Mouse (Mus musculus): ENCODE results near the gene Synm. TPM values are rescaled to one million over a fixed set of nuclear protein-coding genes. Genes with fewer than 3 reads are reported as not detected.

Synm gene
- total and polyA plus RNA-seq, 3 experiments: not detected

GRCm38 (mm10) chr7:67758506-67758857 lies 1.1 kb downstream of the Synm start:
- H3K4me3 ChIP-seq (replicated peaks in 1 of 3; ENCODE audit: low read depth in 2 of 3, low read length in 2 of 3, poor library complexity in 1 of 3): no peak overlapping the region
- no peak for TF ChIP-seq ZMIZ1 (IDR thresholded peaks at IDR 0.05; ENCODE audit: low read depth, low read length)
- in situ Hi-C loops (cut with MboI; ENCODE audit: low pct_ligation_motif_present, low pct_unique_long_range_greater_than_20kb, low sequenced_read_pairs): no loop called here
- peaks cover 11% of the 10 kb centered on the region for H3K9me3 ChIP-seq (replicated peaks; ENCODE audit: low read length)
- DNase-seq (ENCODE audit: extremely low read depth): no peak
- no peaks in the 10 kb centered on the region for H3K4me1 ChIP-seq (ENCODE audit: control insufficient read depth in 1 of 2, insufficient read depth in 2 of 2)
- no peak overlapping the region for H3K9ac ChIP-seq (ENCODE audit: insufficient read depth, low read depth)
- H3K27me3 ChIP-seq (replicated peaks): peaks cover 44% of the 10 kb centered on the region
- H3K36me3 ChIP-seq (replicated peaks in 1 of 2; ENCODE audit: control insufficient read depth in 1 of 2, insufficient read depth in 1 of 2, low read length in 1 of 2): no peaks in the 10 kb centered on the region
- no peak overlapping the region for H3K4me2 ChIP-seq (ENCODE audit: insufficient read depth, low read depth, poor library complexity, severe bottlenecking)
- H3K27ac ChIP-seq (ENCODE audit: insufficient read depth, low read depth): no peak overlapping the region
- no peaks in the 10 kb centered on the region for H3K79me2 ChIP-seq (replicated peaks; ENCODE audit: control insufficient read depth, extremely low read depth, insufficient read depth, poor library complexity, severe bottlenecking)
- dilution Hi-C loops (cut with MboI; ENCODE audit: extremely low pct_ligation_motif_present, extremely low pct_unique_long_range_greater_than_20kb, low sequenced_read_pairs): no loop called here

DNA sequence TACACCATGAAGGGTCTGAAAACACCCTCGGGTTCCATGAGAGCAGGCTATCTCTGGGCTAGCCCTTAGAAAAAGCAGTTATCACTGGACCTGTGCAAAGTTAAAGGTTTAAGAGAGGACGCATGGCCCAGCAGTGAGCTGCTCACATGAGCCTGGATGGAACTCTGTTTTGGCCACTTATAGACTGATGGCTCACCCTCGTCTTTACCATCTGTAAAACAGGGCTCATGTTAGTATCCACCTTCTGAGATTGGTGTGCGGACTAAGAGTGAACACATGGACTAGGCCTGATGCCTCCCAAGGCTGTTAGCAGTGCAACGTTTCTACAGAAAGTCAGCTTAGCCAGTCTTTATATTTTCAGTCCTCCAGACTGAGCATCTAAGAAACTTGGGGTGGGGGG lies 2.9 kb downstream of the Synm start:
- H3K4me2 ChIP-seq (ENCODE audit: insufficient read depth, low read depth, poor library complexity, severe bottlenecking): no peak overlapping the region
- H3K79me2 ChIP-seq (replicated peaks; ENCODE audit: control insufficient read depth, extremely low read depth, insufficient read depth, poor library complexity, severe bottlenecking): no peaks in the 10 kb centered on the region
- no peak overlapping the region for H3K4me3 ChIP-seq (replicated peaks in 1 of 3; ENCODE audit: low read depth in 2 of 3, low read length in 2 of 3, poor library complexity in 1 of 3)
- H3K9me3 ChIP-seq (replicated peaks; ENCODE audit: low read length): peaks cover 11% of the 10 kb centered on the region
- in situ Hi-C loops (cut with MboI; ENCODE audit: low pct_ligation_motif_present, low pct_unique_long_range_greater_than_20kb, low sequenced_read_pairs): no loop called here
- peaks cover 40% of the 10 kb centered on the region for H3K27me3 ChIP-seq (replicated peaks)
- TF ChIP-seq POLR2AphosphoS2 (IDR thresholded peaks at IDR 0.05; ENCODE audit: low read depth, low read length) (no peak), MEF2A (IDR thresholded peaks at IDR 0.05; ENCODE audit: borderline replicate concordance, low read depth, low read length) (no peak), BHLHE40 (IDR thresholded peaks at IDR 0.05; ENCODE audit: low read depth, low read length) (no peak), ZMIZ1 (IDR thresholded peaks at IDR 0.05; ENCODE audit: low read depth, low read length) (no peak), MXI1 (IDR thresholded peaks at IDR 0.05; ENCODE audit: low read depth, low read length) (no peak), SIN3A (IDR thresholded peaks at IDR 0.05; ENCODE audit: low read length) (no peak), JUN (IDR thresholded peaks at IDR 0.05; ENCODE audit: insufficient read depth, low read depth, low read length) (no peak), USF1 (IDR thresholded peaks at IDR 0.05; ENCODE audit: low read depth, low read length) (no peak), NRF1 (IDR thresholded peaks at IDR 0.05; ENCODE audit: low read depth, low read length) (no peak), E2F4 (IDR thresholded peaks at IDR 0.05; ENCODE audit: insufficient replicate concordance, low read depth, low read length) (no peak)
- no peaks in the 10 kb centered on the region for H3K4me1 ChIP-seq (ENCODE audit: control insufficient read depth in 1 of 2, insufficient read depth in 2 of 2)
- H3K36me3 ChIP-seq (replicated peaks in 1 of 2; ENCODE audit: control insufficient read depth in 1 of 2, insufficient read depth in 1 of 2, low read length in 1 of 2): no peaks in the 10 kb centered on the region
- H3K9ac ChIP-seq (ENCODE audit: insufficient read depth, low read depth): no peak overlapping the region
- dilution Hi-C loops (cut with MboI; ENCODE audit: extremely low pct_ligation_motif_present, extremely low pct_unique_long_range_greater_than_20kb, low sequenced_read_pairs): no loop called here
- H3K27ac ChIP-seq (ENCODE audit: insufficient read depth, low read depth): no peak overlapping the region
- DNase-seq (ENCODE audit: extremely low read depth): no peak

DNA sequence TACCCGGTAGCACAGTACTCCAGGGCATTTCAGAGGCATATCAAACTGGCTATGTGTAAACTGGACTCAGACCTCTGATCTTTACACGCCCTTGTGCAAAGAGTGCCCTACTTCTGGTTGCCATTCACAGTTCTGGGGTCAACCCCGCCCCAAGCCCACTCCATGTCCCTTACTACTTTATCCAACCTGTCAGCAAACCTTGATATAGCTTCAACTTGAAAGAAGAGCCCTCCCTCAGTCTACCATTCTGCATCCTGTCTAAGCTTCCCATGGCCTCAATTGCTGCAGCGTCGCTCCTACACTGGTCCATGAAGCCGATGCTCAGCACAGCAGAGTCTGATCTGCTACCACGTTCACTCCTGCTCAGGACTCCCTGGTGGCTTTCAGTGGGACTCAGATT lies 4.2 kb downstream of the Synm start:
- no peak for DNase-seq (ENCODE audit: extremely low read depth)
- in situ Hi-C loops (cut with MboI; ENCODE audit: low pct_ligation_motif_present, low pct_unique_long_range_greater_than_20kb, low sequenced_read_pairs): no loop called here
- no peaks in the 10 kb centered on the region for H3K4me1 ChIP-seq (ENCODE audit: control insufficient read depth in 1 of 2, insufficient read depth in 2 of 2)
- H3K27me3 ChIP-seq (replicated peaks): peaks cover 45% of the 10 kb centered on the region
- peaks cover 11% of the 10 kb centered on the region for H3K9me3 ChIP-seq (replicated peaks; ENCODE audit: low read length)
- dilution Hi-C loops (cut with MboI; ENCODE audit: extremely low pct_ligation_motif_present, extremely low pct_unique_long_range_greater_than_20kb, low sequenced_read_pairs): no loop called here
- H3K9ac ChIP-seq (ENCODE audit: insufficient read depth, low read depth): no peak overlapping the region
- TF ChIP-seq NELFE (IDR thresholded peaks at IDR 0.05; ENCODE audit: low read depth, low read length) (no peak), IRF4 (IDR thresholded peaks at IDR 0.05; ENCODE audit: low read depth, low read length) (no peak), MAX (IDR thresholded peaks at IDR 0.05; ENCODE audit: low read length) (no peak), JUND (conservative IDR thresholded peaks at IDR 0.05; ENCODE audit: low read depth, low read length) (no peak), PAX5 (IDR thresholded peaks at IDR 0.05; ENCODE audit: low read length) (no peak), MYC (IDR thresholded peaks at IDR 0.05; ENCODE audit: low read depth, low read length) (no peak), MAZ (IDR thresholded peaks at IDR 0.05; ENCODE audit: low read depth, low read length) (no peak), MEF2A (IDR thresholded peaks at IDR 0.05; ENCODE audit: borderline replicate concordance, low read depth, low read length) (no peak), EP300 (IDR thresholded peaks at IDR 0.05; ENCODE audit: low read length) (no peak), CTCF (conservative IDR thresholded peaks at IDR 0.05 in 1 of 2, IDR thresholded peaks at IDR 0.05 in 1 of 2; ENCODE audit: low read depth in 2 of 2, low read length in 2 of 2) (no peak), TCF12 (IDR thresholded peaks at IDR 0.05; ENCODE audit: low read depth, low read length) (no peak), POLR2A (IDR thresholded peaks at IDR 0.05; ENCODE audit: low read depth, low read length) (no peak), SIN3A (IDR thresholded peaks at IDR 0.05; ENCODE audit: low read length) (no peak), SMC3 (IDR thresholded peaks at IDR 0.05; ENCODE audit: low read depth, low read length) (no peak), GABPA (IDR thresholded peaks at IDR 0.05; ENCODE audit: insufficient replicate concordance, low read depth, low read length) (no peak), USF2 (conservative IDR thresholded peaks at IDR 0.05; ENCODE audit: low read depth, low read length) (no peak), CHD1 (IDR thresholded peaks at IDR 0.05; ENCODE audit: low read depth, low read length) (no peak), ZKSCAN1 (IDR thresholded peaks at IDR 0.05; ENCODE audit: borderline replicate concordance, low read depth, low read length) (no peak)
- H3K4me2 ChIP-seq (ENCODE audit: insufficient read depth, low read depth, poor library complexity, severe bottlenecking): no peak overlapping the region
- H3K36me3 ChIP-seq (replicated peaks in 1 of 2; ENCODE audit: control insufficient read depth in 1 of 2, insufficient read depth in 1 of 2, low read length in 1 of 2): no peaks in the 10 kb centered on the region
- no peak overlapping the region for H3K27ac ChIP-seq (ENCODE audit: insufficient read depth, low read depth)
- H3K79me2 ChIP-seq (replicated peaks; ENCODE audit: control insufficient read depth, extremely low read depth, insufficient read depth, poor library complexity, severe bottlenecking): no peaks in the 10 kb centered on the region
- no peak overlapping the region for H3K4me3 ChIP-seq (replicated peaks in 1 of 3; ENCODE audit: low read depth in 2 of 3, low read length in 2 of 3, poor library complexity in 1 of 3)
